Mouse (Mus musculus) heart, embryonic 14.5 days (tissue): ENCODE results near the gene Ttc19. TPM values are rescaled to one million over a fixed set of nuclear protein-coding genes. Genes with fewer than 3 reads are reported as not detected.

Source experiments
- ATAC-seq: fragments of 200-750 bp; cut with Nextera tagmentation; 2 replicates; pipeline ENCODE4 v1.8.0; 2017; ENCODE audit warnings: low read depth, moderate TSS enrichment; ENCODE audit not compliant: insufficient number of reproducible peaks, insufficient read depth, low FRiP score
- H3K27ac ChIP-seq, 2 experiments: fragments of 200-500 bp in 1 of 2; fragments of 300-500 bp in 1 of 2; sonication (generic) in 1 of 2; replicated peaks in 1 of 2; 2 replicates each; pipeline ENCODE4 v1.5.1; 2012 to 2014; ENCODE audit warnings: low read depth in 2 of 2, low read length in 2 of 2, control low read depth in 1 of 2, mild to moderate bottlenecking in 1 of 2, mixed read lengths in 1 of 2; ENCODE audit not compliant: control insufficient read depth in 1 of 2, insufficient read depth in 1 of 2
- H3K27me3 ChIP-seq: fragments of 300-500 bp; sonication (generic); 2 replicates; pipeline ENCODE4 v1.6.1; 2014; ENCODE audit warnings: mild to moderate bottlenecking, low read length, control low read depth; ENCODE audit not compliant: control insufficient read depth, insufficient read depth
- H3K36me3 ChIP-seq: fragments of 300-500 bp; sonication (generic); 2 replicates; pipeline ENCODE4 v1.6.1; 2014; ENCODE audit warnings: mild to moderate bottlenecking, control low read depth, low read length, mixed read lengths; ENCODE audit not compliant: control insufficient read depth, insufficient read depth
- H3K4me1 ChIP-seq, 2 experiments: fragments of 200-500 bp in 1 of 2; fragments of 300-500 bp in 1 of 2; sonication (generic) in 1 of 2; 2 replicates each; pipeline ENCODE4 v1.6.1; 2012 to 2014; ENCODE audit warnings: low read length in 2 of 2, control low read depth in 1 of 2, mixed read lengths in 1 of 2; ENCODE audit not compliant: control insufficient read depth in 2 of 2, insufficient read depth in 2 of 2
- H3K4me2 ChIP-seq: fragments of 300-500 bp; sonication (generic); 2 replicates; pipeline ENCODE4 v1.6.1; 2014; ENCODE audit warnings: mild to moderate bottlenecking, low read length
- H3K4me3 ChIP-seq, 2 experiments: fragments of 200-500 bp in 1 of 2; fragments of 300-500 bp in 1 of 2; sonication (generic) in 1 of 2; 2 replicates each; pipeline ENCODE4 v1.5.1; 2012 to 2014; ENCODE audit warnings: low read length in 2 of 2, mild to moderate bottlenecking in 2 of 2, control low read depth in 1 of 2, low read depth in 1 of 2, moderate library complexity in 1 of 2; ENCODE audit not compliant: control insufficient read depth in 1 of 2, insufficient read depth in 1 of 2
- H3K9ac ChIP-seq: fragments of 300-500 bp; sonication (generic); 2 replicates; pipeline ENCODE4 v1.6.1; 2014; ENCODE audit warnings: mild to moderate bottlenecking, low read length
- H3K9me3 ChIP-seq: fragments of 300-500 bp; sonication (generic); 2 replicates; pipeline ENCODE4 v1.6.1; 2016; ENCODE audit warnings: low read length, control low read depth; ENCODE audit not compliant: control insufficient read depth
- WGBS: fragments of 180-500 bp; shearing (Covaris S2); extraction: QIAGEN DNeasy Blood & Tissue Kit; methylation state at CpG from one replicate; pipeline ENCODE4 v1.1.7; 2014; 5-methylcytosine and 5-hydroxymethylcytosine counted together
- polyA plus RNA-seq: library from polyadenylated mRNA; unstranded; fragments of >200 nt; fragmentation: Nextera tagmentation; extraction: Ambion mirVana; gene quantifications from 2 replicates; pipeline ENCODE4 v1.2.1, GENCODE M21; 2014

Gene Ttc19
- polyA plus RNA-seq: 16.1 and 19.4 TPM in 2 replicates

- Histone ChIP-seq H3K4me2 (peak within 1 kb of the TSS; percentile 73), H3K27ac (peak within 1 kb of the TSS; percentile 87 to 96), H3K4me1 (peaks cover 0 to 8% of the 10 kb centered on the region in 2 experiments; a peak in 1 of 4 replicates), H3K9ac (peak within 1 kb of the TSS; percentile 76), H3K27me3 (no peaks in the 10 kb centered on the region), H3K36me3 (peaks cover 30% of the 10 kb centered on the region), H3K9me3 (no peaks in the 10 kb centered on the region), H3K4me3 (peak within 1 kb of the TSS; percentile 64 to 88)
- peak; percentile 95 for ATAC-seq
- WGBS: under 1% methylated on average over 68 of the region's 68 CpGs
Observed at GRCm38 (mm10) chr11:62280675-62281600, at the start of gene Ttc19, which contains the start of gene Zswim7. Ttc19 (plus strand) TSS chr11:62281473. Zswim7 (minus strand) TSS chr11:62281375.

- Histone ChIP-seq H3K36me3 (no peaks in the 10 kb centered on the region), H3K4me1 (no peaks in the 10 kb centered on the region), H3K27me3 (no peaks in the 10 kb centered on the region), H3K4me3 (no peak overlapping the region), H3K9ac (no peak overlapping the region), H3K4me2 (no peak overlapping the region), H3K9me3 (peaks cover 4% of the 10 kb centered on the region; the same call in 1 of the 2 replicates), H3K27ac (no peak overlapping the region)
- WGBS: 65% methylated on average over 12 of the region's 12 CpGs
- ATAC-seq: no peak
Observed at GRCm38 (mm10) chr11:62240631-62241261, 40.5 kb upstream of the Ttc19 start.

GRCm38 (mm10) chr11:62243871-62244270 lies 37.4 kb upstream of the Ttc19 start:
- no peak for ATAC-seq
- Histone ChIP-seq H3K4me2 (no peak overlapping the region), H3K9ac (no peak overlapping the region), H3K27me3 (peaks cover 2% of the 10 kb centered on the region), H3K4me3 (no peak overlapping the region), H3K4me1 (peaks cover 2% of the 10 kb centered on the region in 2 experiments; a peak in 1 of 4 replicates), H3K36me3 (no peaks in the 10 kb centered on the region), H3K27ac (no peak overlapping the region), H3K9me3 (peaks cover 4% of the 10 kb centered on the region; the same call in 1 of the 2 replicates)
- 84% methylated on average over 8 of the region's 8 CpGs for WGBS

- Histone ChIP-seq H3K27me3 (peaks cover 8% of the 10 kb centered on the region), H3K36me3 (no peaks in the 10 kb centered on the region), H3K4me1 (peaks cover 5 to 8% of the 10 kb centered on the region in 2 experiments; a peak in 3 of 4 replicates), H3K9me3 (peaks cover 4% of the 10 kb centered on the region; the same call in 1 of the 2 replicates), H3K9ac (no peak overlapping the region), H3K4me2 (no peak overlapping the region), H3K4me3 (no peak overlapping the region), H3K27ac (no peak overlapping the region)
- ATAC-seq: no peak
- WGBS: 78% methylated on average over 4 of the region's 4 CpGs
Observed at GRCm38 (mm10) chr11:62244471-62244870, 36.8 kb upstream of the Ttc19 start.

- peak overlapping the region; percentile 66 for H3K9ac ChIP-seq
- peaks cover 32% of the 10 kb centered on the region for H3K27me3 ChIP-seq
- H3K36me3 ChIP-seq: no peaks in the 10 kb centered on the region
- H3K4me1 ChIP-seq: peaks cover 5 to 11% of the 10 kb centered on the region in 2 experiments; a peak in 3 of 4 replicates
- peak overlapping the region; percentile 100 for H3K4me2 ChIP-seq
- H3K9me3 ChIP-seq: peaks cover 4% of the 10 kb centered on the region; the same call in 1 of the 2 replicates
- no peak for ATAC-seq
- H3K27ac ChIP-seq: no peak overlapping the region
- peak overlapping the region; percentile 54 to 60 for H3K4me3 ChIP-seq
- 34% methylated on average over 18 of the region's 18 CpGs for WGBS
Observed at GRCm38 (mm10) chr11:62247759-62248400, 33.4 kb upstream of the Ttc19 start.

- H3K9me3 ChIP-seq: peaks cover 4% of the 10 kb centered on the region; the same call in 1 of the 2 replicates
- under 1% methylated on average over 69 of the region's 69 CpGs for WGBS
- H3K4me2 ChIP-seq: peak within 1 kb of the TSS; percentile 100
- peak; percentile 80 for ATAC-seq
- H3K27ac ChIP-seq: no peak within 1 kb of the TSS
- H3K4me3 ChIP-seq: peak within 1 kb of the TSS; percentile 54 to 60
- peak within 1 kb of the TSS; percentile 66 for H3K9ac ChIP-seq
- H3K4me1 ChIP-seq: peaks cover 5 to 11% of the 10 kb centered on the region in 2 experiments; a peak in 3 of 4 replicates
- H3K36me3 ChIP-seq: no peaks in the 10 kb centered on the region
- H3K27me3 ChIP-seq: peaks cover 32% of the 10 kb centered on the region
Observed at GRCm38 (mm10) chr11:62248401-62249244, 32.6 kb upstream of the Ttc19 start, which contains the start of gene Adora2b. Adora2b (plus strand) TSS chr11:62248984.
